Mouse (Mus musculus): Measurements from ENCODE around the gene Lrrc20. TPM values are rescaled to one million over a fixed set of nuclear protein-coding genes. Genes with fewer than 3 reads are reported as not detected.

Lrrc20 gene
- polyA plus RNA-seq, 1 experiment: 4.6 TPM

DNA sequence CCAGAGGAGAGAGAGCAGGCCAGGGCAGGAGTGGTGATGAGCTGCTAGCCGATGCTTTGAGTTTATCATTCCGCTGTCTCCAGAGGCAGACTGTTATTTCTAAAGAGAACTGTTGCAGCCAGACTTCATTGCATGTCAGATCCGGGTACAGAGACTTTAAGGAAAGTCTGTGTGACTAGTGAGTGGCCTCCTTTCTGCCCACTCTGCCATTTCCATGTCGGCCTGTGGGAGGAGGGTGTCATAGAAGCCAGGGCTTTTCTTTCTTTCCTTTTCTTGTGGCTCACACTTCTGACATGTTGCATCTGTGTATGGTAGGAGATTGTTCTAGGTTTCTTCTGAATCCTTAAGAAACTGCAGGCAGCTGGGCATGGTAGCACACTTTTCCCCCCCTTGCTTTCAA, 88.8 kb downstream of the Lrrc20 start:
- H3K4me3 ChIP-seq (ENCODE audit: insufficient read depth, low read depth, low read length): no peak overlapping the region
- WGBS: 75% methylated on average over 4 of the region's 4 CpGs
- no peaks in the 10 kb centered on the region for H3K36me3 ChIP-seq (ENCODE audit: control insufficient read depth, insufficient read depth, low read length)
- no peaks in the 10 kb centered on the region for H3K27me3 ChIP-seq (replicated peaks; ENCODE audit: control insufficient read depth, insufficient read depth, low read length)
- TF ChIP-seq CTCF (conservative IDR thresholded peaks at IDR 0.05; ENCODE audit: insufficient read depth, insufficient read length, low read depth, low read length) (no peak), POLR2A (IDR thresholded peaks at IDR 0.05; ENCODE audit: low read depth, low read length) (no peak)
- DNase-seq: no peak
- no peaks in the 10 kb centered on the region for H3K4me1 ChIP-seq (ENCODE audit: control insufficient read depth, insufficient read depth, low read length)
- H3K27ac ChIP-seq (ENCODE audit: insufficient read depth, low read depth, low read length): no peak overlapping the region

DNA sequence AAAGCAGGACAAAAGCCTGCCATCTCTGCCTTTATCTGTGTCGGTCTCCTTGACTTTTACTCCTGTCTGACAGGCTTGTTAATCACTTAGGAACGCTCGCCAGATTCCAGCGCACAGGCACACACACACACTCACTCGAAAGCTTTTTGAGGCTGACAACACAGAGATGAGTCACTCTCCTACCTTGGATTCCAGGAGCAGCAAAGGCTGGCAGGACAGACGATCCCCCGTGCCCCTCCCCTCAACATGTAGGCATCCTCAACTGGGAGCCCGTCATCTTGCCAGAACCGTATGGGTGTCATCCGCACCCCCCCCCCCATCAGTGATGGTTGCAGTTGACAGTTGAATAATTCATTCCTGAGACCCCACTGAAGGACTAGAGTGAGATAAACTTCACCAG, 94.6 kb downstream of the Lrrc20 start:
- 60% methylated on average over 10 of the region's 10 CpGs for WGBS
- H3K4me1 ChIP-seq (ENCODE audit: control insufficient read depth, insufficient read depth, low read length): no peaks in the 10 kb centered on the region
- no peaks in the 10 kb centered on the region for H3K27me3 ChIP-seq (replicated peaks; ENCODE audit: control insufficient read depth, insufficient read depth, low read length)
- no peak overlapping the region for H3K27ac ChIP-seq (ENCODE audit: insufficient read depth, low read depth, low read length)
- no peaks in the 10 kb centered on the region for H3K36me3 ChIP-seq (ENCODE audit: control insufficient read depth, insufficient read depth, low read length)
- no peak for TF ChIP-seq CTCF (conservative IDR thresholded peaks at IDR 0.05; ENCODE audit: insufficient read depth, insufficient read length, low read depth, low read length)
- TF ChIP-seq POLR2A (IDR thresholded peaks at IDR 0.05; ENCODE audit: low read depth, low read length): no peak
- no peak for DNase-seq
- H3K4me3 ChIP-seq (ENCODE audit: insufficient read depth, low read depth, low read length): no peak overlapping the region

DNA sequence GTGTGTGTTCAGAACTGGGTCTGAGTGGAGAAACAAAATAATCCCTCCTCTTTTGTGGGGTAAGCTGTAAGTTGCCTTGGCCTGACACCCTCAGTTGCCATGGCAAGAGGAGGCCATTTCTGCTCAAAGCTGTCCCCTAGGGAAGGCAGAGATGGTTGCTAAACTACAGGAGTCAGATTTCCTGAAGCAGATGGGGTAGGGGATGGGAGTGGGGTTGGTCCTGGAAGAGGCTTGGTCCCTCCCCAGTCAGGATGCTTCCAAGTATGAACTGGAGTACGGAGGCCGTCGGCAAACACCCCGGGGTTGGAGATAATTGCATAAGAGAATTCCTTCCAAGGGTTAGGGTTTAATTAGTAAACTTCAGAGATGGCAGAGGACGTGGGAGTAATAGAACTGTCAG, 96.5 kb downstream of the Lrrc20 start:
- TF ChIP-seq CTCF (conservative IDR thresholded peaks at IDR 0.05; ENCODE audit: insufficient read depth, insufficient read length, low read depth, low read length): no peak
- no peak for TF ChIP-seq POLR2A (IDR thresholded peaks at IDR 0.05; ENCODE audit: low read depth, low read length)
- Histone ChIP-seq H3K4me1 (ENCODE audit: control insufficient read depth, insufficient read depth, low read length) (no peaks in the 10 kb centered on the region), H3K4me3 (ENCODE audit: insufficient read depth, low read depth, low read length) (no peak overlapping the region), H3K36me3 (ENCODE audit: control insufficient read depth, insufficient read depth, low read length) (no peaks in the 10 kb centered on the region), H3K27ac (ENCODE audit: insufficient read depth, low read depth, low read length) (no peak overlapping the region), H3K27me3 (replicated peaks; ENCODE audit: control insufficient read depth, insufficient read depth, low read length) (no peaks in the 10 kb centered on the region)
- 41% methylated on average over 5 of the region's 5 CpGs for WGBS
- no peak for DNase-seq

DNA sequence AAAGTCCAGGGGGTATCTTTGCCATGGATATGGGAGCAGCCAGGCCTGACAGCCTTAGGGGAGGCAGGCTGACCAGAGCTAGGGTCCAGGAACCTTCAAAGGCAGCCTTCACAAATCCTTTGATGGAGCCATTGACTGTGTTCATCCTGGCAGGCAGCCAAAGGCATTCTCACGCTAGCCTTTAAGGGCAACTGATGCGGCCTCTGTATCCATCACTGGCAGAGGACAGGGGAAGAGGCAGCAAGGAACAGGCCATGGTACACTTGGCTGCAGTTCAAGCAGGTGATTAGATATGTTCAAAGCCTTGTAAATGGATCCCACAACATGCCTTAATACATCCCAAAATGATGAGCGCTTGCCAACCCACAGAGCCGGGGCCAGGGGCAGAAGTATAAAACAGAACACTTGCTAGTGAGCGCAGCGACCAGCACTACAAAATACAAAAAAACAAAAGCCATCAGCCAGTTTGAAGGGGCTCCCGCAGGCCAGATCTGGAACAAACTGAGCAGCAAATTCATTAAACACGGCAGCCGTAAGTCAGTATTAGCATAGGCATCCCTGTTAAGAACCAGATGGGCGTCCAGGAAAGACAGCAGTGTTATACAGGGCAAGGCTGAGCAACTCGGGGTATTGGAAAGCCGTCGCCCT, 100.6 kb downstream of the Lrrc20 start:
- WGBS: 80% methylated on average over 13 of the region's 13 CpGs
- Histone ChIP-seq H3K27ac (ENCODE audit: insufficient read depth, low read depth, low read length) (no peak overlapping the region), H3K4me3 (ENCODE audit: insufficient read depth, low read depth, low read length) (no peak overlapping the region), H3K36me3 (ENCODE audit: control insufficient read depth, insufficient read depth, low read length) (no peaks in the 10 kb centered on the region), H3K4me1 (ENCODE audit: control insufficient read depth, insufficient read depth, low read length) (no peaks in the 10 kb centered on the region), H3K27me3 (replicated peaks; ENCODE audit: control insufficient read depth, insufficient read depth, low read length) (no peaks in the 10 kb centered on the region)
- no peak for TF ChIP-seq CTCF (conservative IDR thresholded peaks at IDR 0.05; ENCODE audit: insufficient read depth, insufficient read length, low read depth, low read length)
- no peak for TF ChIP-seq POLR2A (IDR thresholded peaks at IDR 0.05; ENCODE audit: low read depth, low read length)
- no peak for DNase-seq

DNA sequence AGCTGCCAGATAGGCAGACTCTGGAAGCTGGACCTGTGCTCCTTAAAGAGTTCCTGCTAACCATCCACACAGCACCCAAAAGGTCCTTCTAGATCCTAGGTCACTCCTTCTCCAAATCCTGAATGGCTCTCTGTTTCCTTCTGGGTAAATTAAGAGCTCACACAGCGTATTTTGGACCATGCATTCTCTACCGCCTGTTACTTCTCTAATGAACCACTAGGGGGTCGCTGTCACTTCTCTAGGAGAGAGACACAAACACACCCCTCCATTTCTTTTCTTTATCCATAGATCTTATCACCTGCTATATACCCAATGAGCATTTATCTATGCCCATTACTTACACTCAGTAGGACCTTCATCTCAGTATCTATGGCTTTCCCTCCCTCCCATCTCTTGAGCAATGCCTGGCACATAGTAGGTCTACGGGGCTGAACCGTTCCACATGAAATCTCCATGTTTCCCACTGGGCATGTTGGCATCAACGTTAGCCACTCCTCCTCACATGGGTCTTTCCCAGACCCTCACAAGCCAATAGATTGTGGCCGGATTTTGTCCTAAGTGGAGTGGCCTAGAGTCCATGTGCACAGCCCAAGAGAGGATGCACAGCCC, 111.7 kb downstream of the Lrrc20 start:
- WGBS: 87% methylated on average over 7 of the region's 7 CpGs
- no peak overlapping the region for H3K4me3 ChIP-seq (ENCODE audit: insufficient read depth, low read depth, low read length)
- no peaks in the 10 kb centered on the region for H3K27me3 ChIP-seq (replicated peaks; ENCODE audit: control insufficient read depth, insufficient read depth, low read length)
- H3K36me3 ChIP-seq (ENCODE audit: control insufficient read depth, insufficient read depth, low read length): no peaks in the 10 kb centered on the region
- no peak overlapping the region for H3K27ac ChIP-seq (ENCODE audit: insufficient read depth, low read depth, low read length)
- TF ChIP-seq CTCF (conservative IDR thresholded peaks at IDR 0.05; ENCODE audit: insufficient read depth, insufficient read length, low read depth, low read length) (no peak), POLR2A (IDR thresholded peaks at IDR 0.05; ENCODE audit: low read depth, low read length) (no peak)
- DNase-seq: no peak
- no peaks in the 10 kb centered on the region for H3K4me1 ChIP-seq (ENCODE audit: control insufficient read depth, insufficient read depth, low read length)

DNA sequence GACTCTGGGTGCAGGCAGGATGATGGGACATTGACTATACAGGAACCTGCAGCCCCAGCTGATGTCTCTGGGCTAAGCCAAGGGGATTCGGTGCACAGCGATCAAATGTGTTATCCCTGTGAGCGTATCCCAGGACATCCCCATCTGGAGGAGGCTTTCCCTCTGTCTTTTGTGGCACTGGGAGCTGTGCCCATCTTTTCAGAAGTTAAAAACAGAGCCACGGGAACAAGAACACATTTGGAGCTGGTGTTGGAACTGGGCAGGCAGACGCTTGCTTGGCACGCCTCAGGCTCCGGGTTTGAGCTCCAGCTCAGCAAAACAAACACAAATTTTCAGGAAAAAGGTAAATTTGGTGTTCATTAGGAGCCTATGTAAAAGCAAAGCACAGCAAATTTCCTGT, 122.4 kb downstream of the Lrrc20 start:
- TF ChIP-seq POLR2A (IDR thresholded peaks at IDR 0.05; ENCODE audit: low read depth, low read length) (no peak), CTCF (conservative IDR thresholded peaks at IDR 0.05; ENCODE audit: insufficient read depth, insufficient read length, low read depth, low read length) (no peak)
- WGBS: 84% methylated on average over 7 of the region's 7 CpGs

DNA sequence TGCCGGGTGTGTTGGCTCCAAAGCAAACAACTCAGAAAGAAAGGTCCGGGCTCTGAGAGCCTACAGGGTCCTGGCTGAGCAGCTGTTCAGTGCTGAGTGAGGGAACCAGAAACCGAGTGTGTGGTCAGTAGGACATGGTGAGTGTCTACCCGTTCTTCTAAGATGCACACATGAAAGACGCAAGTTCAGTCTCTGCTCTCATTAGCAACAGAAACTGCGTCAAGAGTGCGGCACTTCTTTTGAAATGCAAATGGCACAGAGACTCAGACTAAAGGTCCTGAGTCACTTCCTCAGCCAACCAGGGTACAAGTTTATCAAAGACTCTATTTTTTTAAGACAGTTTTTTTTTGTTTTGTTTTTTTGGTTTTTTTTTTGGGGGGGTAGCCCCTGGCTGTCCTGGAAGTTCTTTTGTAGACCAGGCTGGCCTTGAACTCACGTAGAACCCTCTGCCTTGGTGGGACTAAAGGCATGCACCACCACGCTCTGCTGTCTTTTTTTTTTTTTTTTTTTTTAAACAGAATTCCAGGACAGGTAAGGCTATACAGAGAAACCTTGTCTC, 124.0 kb downstream of the Lrrc20 start:
- H3K36me3 ChIP-seq (ENCODE audit: control insufficient read depth, insufficient read depth, low read length): no peaks in the 10 kb centered on the region
- H3K27ac ChIP-seq (ENCODE audit: insufficient read depth, low read depth, low read length): no peak overlapping the region
- 78% methylated on average over 9 of the region's 9 CpGs for WGBS
- H3K4me3 ChIP-seq (ENCODE audit: insufficient read depth, low read depth, low read length): no peak overlapping the region
- H3K4me1 ChIP-seq (ENCODE audit: control insufficient read depth, insufficient read depth, low read length): no peaks in the 10 kb centered on the region
- no peak for DNase-seq
- TF ChIP-seq POLR2A (IDR thresholded peaks at IDR 0.05; ENCODE audit: low read depth, low read length): no peak
- no peak for TF ChIP-seq CTCF (conservative IDR thresholded peaks at IDR 0.05; ENCODE audit: insufficient read depth, insufficient read length, low read depth, low read length)
- peaks cover 2% of the 10 kb centered on the region; the same call in 1 of the 2 replicates for H3K27me3 ChIP-seq (replicated peaks; ENCODE audit: control insufficient read depth, insufficient read depth, low read length)

More for the DNA sequence above, 122.4 kb downstream of the Lrrc20 start:
- no peak for DNase-seq
- Histone ChIP-seq H3K4me3 (ENCODE audit: insufficient read depth, low read depth, low read length) (no peak overlapping the region), H3K27me3 (replicated peaks; ENCODE audit: control insufficient read depth, insufficient read depth, low read length) (peaks cover 2% of the 10 kb centered on the region; the same call in 1 of the 2 replicates), H3K27ac (ENCODE audit: insufficient read depth, low read depth, low read length) (no peak overlapping the region), H3K36me3 (ENCODE audit: control insufficient read depth, insufficient read depth, low read length) (no peaks in the 10 kb centered on the region), H3K4me1 (ENCODE audit: control insufficient read depth, insufficient read depth, low read length) (no peaks in the 10 kb centered on the region)

All from kidney, adult 2 months (tissue).